Mouse (Mus musculus) ES-Bruce4 (cell line): ENCODE measurements around the gene Resp18. TPM values are rescaled to one million over a fixed set of nuclear protein-coding genes. Genes with fewer than 3 reads are reported as not detected.
A peak's percentile ranks its signal among the peaks of the same experiment; 100 is the strongest.

Experiments used
- H3K27ac ChIP-seq: 2 replicates; pipeline ENCODE4 v1.5.1; 2012; ENCODE audit warnings: low read length, inconsistent platforms; ENCODE audit not compliant: insufficient read depth
- H3K27me3 ChIP-seq: 2 replicates; pipeline ENCODE4 v1.6.1; 2012; ENCODE audit warnings: mild to moderate bottlenecking, low read length, inconsistent platforms; ENCODE audit not compliant: control insufficient read depth, poor library complexity, insufficient read depth, severe bottlenecking
- H3K36me3 ChIP-seq: 2 replicates; pipeline ENCODE4 v1.6.1; 2012; ENCODE audit warnings: inconsistent platforms, mild to moderate bottlenecking, low read length, moderate library complexity; ENCODE audit not compliant: control insufficient read depth, poor library complexity, insufficient read depth, severe bottlenecking
- H3K4me1 ChIP-seq: one replicate; pipeline ENCODE4 v1.8.1; 2011; ENCODE audit warnings: low read length; ENCODE audit not compliant: control insufficient read depth, insufficient read depth
- H3K4me3 ChIP-seq: 2 replicates; pipeline ENCODE4 v1.5.1; 2011; ENCODE audit warnings: low read depth, mild to moderate bottlenecking, low read length
- H3K9ac ChIP-seq: 2 replicates; pipeline ENCODE4 v1.6.1; 2012; ENCODE audit warnings: low read depth, mild to moderate bottlenecking, inconsistent platforms; ENCODE audit not compliant: poor library complexity, severe bottlenecking
- H3K9me3 ChIP-seq: replicated peaks from 2 replicates; pipeline ENCODE4 v1.6.1; 2012; ENCODE audit warnings: mild to moderate bottlenecking, low read length, inconsistent platforms; ENCODE audit not compliant: control insufficient read depth, poor library complexity, insufficient read depth, severe bottlenecking
- CTCF ChIP-seq: IDR thresholded peaks from one replicate; pipeline ENCODE4 v1.8.1; 2011; ENCODE audit warnings: low read depth, low read length
- EP300 ChIP-seq: IDR thresholded peaks from 2 replicates; pipeline ENCODE4 v1.6.1; 2011; ENCODE audit warnings: low read depth, low read length; ENCODE audit not compliant: insufficient read depth
- POLR2A ChIP-seq: IDR thresholded peaks from one replicate; pipeline ENCODE4 v1.8.1; 2011; ENCODE audit warnings: low read length; ENCODE audit not compliant: insufficient read depth
- polyA plus RNA-seq: library from polyadenylated mRNA; stranded (reverse); fragments of >200 nt; gene quantifications from 2 replicates; pipeline ENCODE4 v1.2.4, GENCODE M21; 2011; ENCODE audit warnings: low read depth; ENCODE audit not compliant: missing spikeins, insufficient read depth, insufficient read length

Resp18 gene
- not detected in 2 replicates for polyA plus RNA-seq

GRCm38 (mm10) chr1:75278228-75278627 is at the start of gene Resp18:
Resp18 (minus strand) TSS chr1:75278415.
- peaks cover 9% of the 10 kb centered on the region; the same call in 1 of the 2 replicates for H3K9me3 ChIP-seq
- H3K4me3 ChIP-seq, result peak within 1 kb of the TSS; percentile 30
- H3K27me3 ChIP-seq, result no peaks in the 10 kb centered on the region; the same call in 1 of the 2 replicates
- H3K36me3 ChIP-seq, result no peaks in the 10 kb centered on the region
- no peak within 1 kb of the TSS for H3K27ac ChIP-seq
- H3K4me1 ChIP-seq, result no peaks in the 10 kb centered on the region
- no peak for TF ChIP-seq EP300
- TF ChIP-seq POLR2A, result no peak
- TF ChIP-seq CTCF, result no peak
- H3K9ac ChIP-seq, result no peak within 1 kb of the TSS

GRCm38 (mm10) chr1:75327461-75327860 is 49.2 kb upstream of the Resp18 start:
- Histone ChIP-seq H3K9me3 (peaks cover 3% of the 10 kb centered on the region; the same call in 1 of the 2 replicates), H3K4me1 (no peaks in the 10 kb centered on the region), H3K4me3 (no peak overlapping the region), H3K27ac (no peak overlapping the region), H3K36me3 (no peaks in the 10 kb centered on the region), H3K9ac (no peak overlapping the region), H3K27me3 (no peaks in the 10 kb centered on the region)
- TF ChIP-seq EP300 (no peak), CTCF (no peak), POLR2A (no peak)

- no peak overlapping the region for H3K9ac ChIP-seq
- no peak for TF ChIP-seq EP300
- TF ChIP-seq POLR2A, result no peak
- TF ChIP-seq CTCF, result no peak
- H3K36me3 ChIP-seq, result no peaks in the 10 kb centered on the region
- no peak overlapping the region for H3K27ac ChIP-seq
- H3K4me3 ChIP-seq, result no peak overlapping the region
- H3K9me3 ChIP-seq, result no peaks in the 10 kb centered on the region
- no peaks in the 10 kb centered on the region for H3K27me3 ChIP-seq
- H3K4me1 ChIP-seq, result peaks cover 2% of the 10 kb centered on the region
These were observed 41.0 kb upstream of the Resp18 start for GRCm38 (mm10) chr1:75319166-75319565.

- peaks cover 2% of the 10 kb centered on the region for H3K4me1 ChIP-seq
- H3K9ac ChIP-seq, result peak overlapping the region; percentile 58; the same call in 1 of the 2 replicates
- H3K9me3 ChIP-seq, result no peaks in the 10 kb centered on the region
- no peaks in the 10 kb centered on the region for H3K27me3 ChIP-seq
- no peaks in the 10 kb centered on the region for H3K36me3 ChIP-seq
- TF ChIP-seq CTCF, result no peak
- no peak for TF ChIP-seq EP300
- TF ChIP-seq POLR2A, result no peak
- H3K4me3 ChIP-seq, result no peak overlapping the region
- H3K27ac ChIP-seq, result peak overlapping the region; percentile 33; the same call in 1 of the 2 replicates
These were observed 40.5 kb upstream of the Resp18 start for GRCm38 (mm10) chr1:75318736-75319135.

- H3K9ac ChIP-seq, result peak overlapping the region; percentile 58
- H3K9me3 ChIP-seq, result no peaks in the 10 kb centered on the region
- H3K4me1 ChIP-seq, result peaks cover 2% of the 10 kb centered on the region
- H3K27me3 ChIP-seq, result no peaks in the 10 kb centered on the region
- no peak for TF ChIP-seq CTCF
- no peak for TF ChIP-seq EP300
- no peak for TF ChIP-seq POLR2A
- peak overlapping the region; percentile 33; the same call in 1 of the 2 replicates for H3K27ac ChIP-seq
- no peaks in the 10 kb centered on the region for H3K36me3 ChIP-seq
- no peak overlapping the region for H3K4me3 ChIP-seq
These were observed 40.1 kb upstream of the Resp18 start for GRCm38 (mm10) chr1:75318301-75318700.
